Mouse (Mus musculus) ovary, adult 10 weeks (tissue): Measurements from ENCODE around the gene Wnt7a. TPM values are rescaled to one million over a fixed set of nuclear protein-coding genes. Genes with fewer than 3 reads are reported as not detected.

Experiments used
- polyA plus RNA-seq: library from polyadenylated mRNA; stranded (reverse); fragments of 350-450 nt; fragmentation: Illumina TruSeq; extraction: RNeasy Lipid Tissue Mini Kit (QIAGEN cat#74804); gene quantifications from one replicate; pipeline ENCODE4 v1.2.3, GENCODE M21; 2014

Wnt7a gene
- polyA plus RNA-seq = 0.17 TPM

GRCm38 (mm10) chr6:91410961-91411368, at the start of gene Wnt7a:
Gene Wnt7a (minus strand): TSS chr6:91411363.

Other genes with a start within 250 kb of the Wnt7a start
- gene Fbln2, start 198.9 kb downstream of the Wnt7a start, polyA plus RNA-seq = 6.2 TPM
- 11.3 TPM for gene Chchd4, start 62.2 kb upstream of the Wnt7a start, polyA plus RNA-seq
- 20.4 TPM for gene Tmem43, start 62.3 kb upstream of the Wnt7a start, polyA plus RNA-seq
- 5.4 TPM for gene Xpc, start 104.5 kb upstream of the Wnt7a start, polyA plus RNA-seq
- 120 TPM for gene Lsm3, start 104.6 kb upstream of the Wnt7a start, polyA plus RNA-seq